Mouse (Mus musculus): Measurements from ENCODE around the gene 9830107B12Rik. TPM values are rescaled to one million over a fixed set of nuclear protein-coding genes. Genes with fewer than 3 reads are reported as not detected.

The 9830107B12Rik gene
- polyA plus RNA-seq, 1 experiment from 2014 or later = 0.12 TPM

DNA sequence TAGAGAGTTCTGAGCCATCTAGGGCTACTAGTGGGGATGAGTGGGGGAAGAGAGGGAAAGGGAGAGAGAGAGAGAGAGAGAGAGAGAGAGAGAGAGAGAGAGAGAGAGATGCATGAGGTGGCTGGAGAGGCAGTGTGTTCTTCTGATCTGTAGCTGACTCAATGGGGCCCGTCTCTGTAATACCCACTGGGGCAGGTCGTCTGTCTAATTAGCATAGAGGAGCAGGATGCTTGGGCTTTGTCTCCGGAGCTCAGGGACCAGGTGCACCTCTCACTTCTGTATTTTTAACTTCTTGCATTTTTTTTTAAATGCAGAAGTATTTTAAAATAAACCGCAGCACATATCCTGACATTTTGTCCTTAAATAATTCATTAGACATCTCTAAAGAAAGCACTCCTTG lies 38.7 kb downstream of the 9830107B12Rik start:
- H3K36me3 ChIP-seq (ENCODE audit: insufficient read depth, low read length) = no peaks in the 10 kb centered on the region
- H3K4me3 ChIP-seq (ENCODE audit: low read depth, low read length) = no peak overlapping the region
- H3K9ac ChIP-seq (replicated peaks; ENCODE audit: low read depth) = no peak overlapping the region
- WGBS = 58% methylated on average over 4 of the region's 4 CpGs
- no peaks in the 10 kb centered on the region for H3K4me1 ChIP-seq (ENCODE audit: insufficient read depth, low read depth, low read length)
- ATAC-seq (no peak), DNase-seq (ENCODE audit: low spot score) (no peak)
- H3K27ac ChIP-seq (ENCODE audit: low read length) = no peak overlapping the region
- TF ChIP-seq EP300 (IDR thresholded peaks at IDR 0.05) = no peak
- TF ChIP-seq CTCF (IDR thresholded peaks at IDR 0.05) = no peak
- H3K9me3 ChIP-seq (ENCODE audit: low read length) = no peaks in the 10 kb centered on the region
- no peaks in the 10 kb centered on the region for H3K27me3 ChIP-seq (replicated peaks; ENCODE audit: insufficient read depth, low read length)
- no peak overlapping the region for H3K4me2 ChIP-seq (replicated peaks; ENCODE audit: low read depth, low read length)

DNA sequence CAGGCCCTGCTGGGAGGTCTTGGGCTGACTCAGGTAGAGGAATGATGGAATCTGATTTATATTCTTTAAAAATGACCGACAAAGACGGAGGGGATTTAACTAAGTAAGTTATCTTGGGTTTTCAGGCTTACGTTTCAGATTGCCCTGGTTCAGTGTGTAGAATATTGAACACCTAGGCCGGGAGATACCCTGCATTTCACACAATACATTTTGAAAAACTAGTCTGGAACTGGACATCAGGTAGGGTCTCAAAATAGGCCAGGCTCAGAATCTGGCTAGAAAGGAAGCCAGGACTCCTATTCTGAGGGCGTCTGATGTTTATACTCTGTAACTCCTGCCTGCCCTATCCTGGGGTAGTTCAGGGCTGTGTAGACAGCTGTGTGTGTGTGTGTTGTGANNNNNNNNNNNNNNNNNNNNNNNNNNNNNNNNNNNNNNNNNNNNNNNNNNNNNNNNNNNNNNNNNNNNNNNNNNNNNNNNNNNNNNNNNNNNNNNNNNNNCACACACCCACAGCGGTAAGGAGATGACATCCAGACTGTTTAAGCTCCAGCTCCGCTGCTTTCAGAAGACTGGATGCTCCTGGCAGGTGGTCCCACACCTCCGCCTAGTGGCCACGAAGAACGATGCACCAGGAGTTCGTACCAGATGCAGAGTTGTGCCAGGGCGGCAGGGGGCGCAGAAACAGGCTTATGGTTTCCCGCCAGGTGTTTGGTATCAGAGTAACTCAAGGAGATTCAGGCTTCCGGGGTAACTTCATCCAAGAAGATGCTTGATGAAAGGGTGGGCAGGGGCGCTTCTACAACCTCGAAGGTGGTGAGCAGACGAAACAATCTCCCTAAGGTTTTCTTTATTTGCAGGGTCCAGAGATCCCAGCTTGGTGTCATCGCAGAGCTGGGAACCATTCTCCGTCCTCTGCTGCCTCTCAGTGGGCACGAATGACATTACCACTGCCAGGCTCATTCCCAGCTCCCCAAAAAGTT lies 45.3 kb downstream of the 9830107B12Rik start:
- Histone ChIP-seq H3K27ac (ENCODE audit: low read length) (no peak overlapping the region), H3K4me2 (replicated peaks; ENCODE audit: low read depth, low read length) (peak overlapping the region; percentile 32; the same call in 1 of the 2 replicates), H3K27me3 (replicated peaks; ENCODE audit: insufficient read depth, low read length) (peaks cover 21% of the 10 kb centered on the region), H3K4me1 (ENCODE audit: insufficient read depth, low read depth, low read length) (peaks cover 7% of the 10 kb centered on the region; the same call in 1 of the 2 replicates), H3K4me3 (ENCODE audit: low read depth, low read length) (0 out of 2 replicates have a peak overlapping the region, but pooled peaks have one; percentile 15), H3K9me3 (ENCODE audit: low read length) (no peaks in the 10 kb centered on the region), H3K9ac (replicated peaks; ENCODE audit: low read depth) (no peak overlapping the region), H3K36me3 (ENCODE audit: insufficient read depth, low read length) (no peaks in the 10 kb centered on the region)
- WGBS = 13% methylated on average over 20 of the region's 21 CpGs
- DNase-seq (ENCODE audit: low spot score) (peak; percentile 94), ATAC-seq (peak; percentile 72)
- no peak for TF ChIP-seq EP300 (IDR thresholded peaks at IDR 0.05)
- TF ChIP-seq CTCF (IDR thresholded peaks at IDR 0.05) = peak; percentile 86

DNA sequence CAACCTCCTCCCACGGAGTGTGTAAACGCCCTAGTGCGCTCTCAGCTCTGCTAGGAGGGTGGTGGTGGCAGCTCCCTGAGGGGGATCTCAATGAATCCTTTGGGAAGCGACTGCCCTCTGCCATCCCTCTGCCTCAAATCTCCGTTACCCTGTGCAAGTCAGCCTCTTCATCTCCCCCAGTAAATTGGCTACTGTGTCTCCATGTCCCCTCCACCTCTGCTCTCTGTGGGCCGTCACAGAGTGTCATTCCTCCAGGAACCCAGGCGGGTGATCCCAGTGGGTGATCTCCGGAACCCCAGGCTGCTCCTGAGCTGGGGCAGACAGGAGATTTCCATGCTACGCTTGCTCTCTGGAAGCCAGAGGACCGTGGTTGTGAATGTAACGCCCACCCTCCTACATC lies 46.8 kb downstream of the 9830107B12Rik start:
- H3K36me3 ChIP-seq (ENCODE audit: insufficient read depth, low read length) = no peaks in the 10 kb centered on the region
- H3K4me2 ChIP-seq (replicated peaks; ENCODE audit: low read depth, low read length) = no peak overlapping the region
- peaks cover 7% of the 10 kb centered on the region; the same call in 1 of the 2 replicates for H3K4me1 ChIP-seq (ENCODE audit: insufficient read depth, low read depth, low read length)
- no peak overlapping the region for H3K9ac ChIP-seq (replicated peaks; ENCODE audit: low read depth)
- H3K27ac ChIP-seq (ENCODE audit: low read length) = no peak overlapping the region
- DNase-seq (ENCODE audit: low spot score) (no peak), ATAC-seq (no peak)
- H3K9me3 ChIP-seq (ENCODE audit: low read length) = no peaks in the 10 kb centered on the region
- 37% methylated on average over 11 of the region's 11 CpGs for WGBS
- no peak overlapping the region for H3K4me3 ChIP-seq (ENCODE audit: low read depth, low read length)
- TF ChIP-seq EP300 (IDR thresholded peaks at IDR 0.05) (no peak), CTCF (IDR thresholded peaks at IDR 0.05) (no peak)
- H3K27me3 ChIP-seq (replicated peaks; ENCODE audit: insufficient read depth, low read length) = peaks cover 27% of the 10 kb centered on the region

DNA sequence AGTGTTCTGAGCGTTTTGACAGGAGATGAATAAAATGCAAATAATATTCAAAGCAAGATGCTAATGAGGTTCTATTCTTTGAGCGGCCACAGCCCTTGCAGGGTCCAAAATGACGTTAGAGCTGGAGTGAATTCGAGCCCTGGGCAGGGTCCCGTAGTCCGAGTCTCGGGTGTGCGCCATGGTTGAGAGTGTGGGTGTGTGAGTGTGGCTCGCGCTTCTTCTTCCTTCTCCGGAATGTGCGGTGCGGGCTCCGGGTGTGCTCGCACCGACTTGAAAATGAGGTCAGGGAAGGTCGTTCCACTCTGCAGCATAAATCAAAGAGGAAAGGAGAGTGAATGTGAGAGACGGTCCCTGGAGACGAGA lies 47.6 kb downstream of the 9830107B12Rik start:
- H3K4me2 ChIP-seq (replicated peaks; ENCODE audit: low read depth, low read length) = peak overlapping the region; percentile 53
- no peak overlapping the region for H3K27ac ChIP-seq (ENCODE audit: low read length)
- TF ChIP-seq EP300 (IDR thresholded peaks at IDR 0.05) = no peak
- no peak for TF ChIP-seq CTCF (IDR thresholded peaks at IDR 0.05)
- no peak overlapping the region for H3K9ac ChIP-seq (replicated peaks; ENCODE audit: low read depth)
- DNase-seq (ENCODE audit: low spot score) (no peak), ATAC-seq (no peak)
- H3K36me3 ChIP-seq (ENCODE audit: insufficient read depth, low read length) = no peaks in the 10 kb centered on the region
- H3K4me3 ChIP-seq (ENCODE audit: low read depth, low read length) = peak overlapping the region; percentile 3; the same call in 1 of the 2 replicates
- peaks cover 7% of the 10 kb centered on the region; the same call in 1 of the 2 replicates for H3K4me1 ChIP-seq (ENCODE audit: insufficient read depth, low read depth, low read length)
- no peaks in the 10 kb centered on the region for H3K9me3 ChIP-seq (ENCODE audit: low read length)
- 1% methylated on average over 19 of the region's 19 CpGs for WGBS
- H3K27me3 ChIP-seq (replicated peaks; ENCODE audit: insufficient read depth, low read length) = peaks cover 29% of the 10 kb centered on the region

- under 1% methylated on average over 36 of the region's 43 CpGs for WGBS
- H3K36me3 ChIP-seq (ENCODE audit: insufficient read depth, low read length) = no peaks in the 10 kb centered on the region
- H3K27me3 ChIP-seq (replicated peaks; ENCODE audit: insufficient read depth, low read length) = peaks cover 29% of the 10 kb centered on the region
- peak overlapping the region; percentile 27 for H3K4me3 ChIP-seq (ENCODE audit: low read depth, low read length)
- no peak overlapping the region for H3K27ac ChIP-seq (ENCODE audit: low read length)
- peaks cover 7% of the 10 kb centered on the region; the same call in 1 of the 2 replicates for H3K4me1 ChIP-seq (ENCODE audit: insufficient read depth, low read depth, low read length)
- no peak for ATAC-seq
- DNase-seq (ENCODE audit: low spot score) = no peak
- peak overlapping the region; percentile 53 for H3K4me2 ChIP-seq (replicated peaks; ENCODE audit: low read depth, low read length)
- no peak for TF ChIP-seq EP300 (IDR thresholded peaks at IDR 0.05)
- no peak for TF ChIP-seq CTCF (IDR thresholded peaks at IDR 0.05)
- H3K9ac ChIP-seq (replicated peaks; ENCODE audit: low read depth) = peak overlapping the region; percentile 26; the same call in 1 of the 2 replicates
- H3K9me3 ChIP-seq (ENCODE audit: low read length) = no peaks in the 10 kb centered on the region
These were observed 48.1 kb downstream of the 9830107B12Rik start for GRCm38 (mm10) chr17:48097743-48098527.

Data from lung, postnatal 0 days (tissue).